Mouse (Mus musculus) spleen, postnatal 14 days (tissue): ENCODE data around the gene Defb25.

ENCODE experiments used
- DNase-seq, 2 experiments: peaks; one replicate each; pipeline ENCODE4 v3.0.0; 2021 to 2022; ENCODE audit warnings: low spot score in 2 of 2

The Defb25 gene

GRCm38 (mm10) chr2:152626774-152627591, 4.1 kb upstream of the Defb25 start, which contains the start of gene Rem1:
Gene Rem1, plus strand, starts transcription at chr2:152626951.
- no peak for DNase-seq

- no peak for DNase-seq
These were observed 2.4 kb upstream of the Defb25 start for GRCm38 (mm10) chr2:152625256-152625655.

- DNase-seq, result no peak
These were observed 1.7 kb upstream of the Defb25 start for GRCm38 (mm10) chr2:152624566-152624965.

GRCm38 (mm10) chr2:152622151-152622550, 702 bp downstream of the Defb25 start:
- no peak for DNase-seq

GRCm38 (mm10) chr2:152620367-152621134, 2.3 kb downstream of the Defb25 start:
- no peak for DNase-seq

- no peak for DNase-seq
These were observed 5.5 kb downstream of the Defb25 start for GRCm38 (mm10) chr2:152617374-152617773.

GRCm38 (mm10) chr2:152616470-152616869, 6.4 kb downstream of the Defb25 start:
- DNase-seq, result no peak

GRCm38 (mm10) chr2:152615563-152615962, 7.3 kb downstream of the Defb25 start:
- DNase-seq, result peak in 1 of 2 experiments; percentile 21

- DNase-seq, result no peak
These were observed 10.7 kb downstream of the Defb25 start for GRCm38 (mm10) chr2:152612193-152612592.

- DNase-seq, result no peak
These were observed 14.1 kb downstream of the Defb25 start for GRCm38 (mm10) chr2:152608719-152609118.

GRCm38 (mm10) chr2:152607746-152608145, 15.1 kb downstream of the Defb25 start:
- no peak for DNase-seq

GRCm38 (mm10) chr2:152604057-152604456, 18.8 kb downstream of the Defb25 start, which contains the start of gene Defb36:
Gene Defb36, plus strand, starts transcription at chr2:152604327.
- DNase-seq, result no peak

GRCm38 (mm10) chr2:152601275-152601960, 21.4 kb downstream of the Defb25 start:
- DNase-seq, result no peak

- no peak for DNase-seq
These were observed 22.8 kb downstream of the Defb25 start for GRCm38 (mm10) chr2:152600076-152600475.

- DNase-seq, result no peak
These were observed 23.6 kb downstream of the Defb25 start, which contains the start of gene Defb45 for GRCm38 (mm10) chr2:152599299-152599698. Gene Defb45, minus strand, starts transcription at chr2:152599399.

GRCm38 (mm10) chr2:152589021-152589420, 33.8 kb downstream of the Defb25 start:
- no peak for DNase-seq

- no peak for DNase-seq
These were observed 34.4 kb downstream of the Defb25 start for GRCm38 (mm10) chr2:152588450-152588849.

GRCm38 (mm10) chr2:152586926-152587560, 35.8 kb downstream of the Defb25 start:
- no peak for DNase-seq

- DNase-seq, result no peak
These were observed 42.2 kb downstream of the Defb25 start for GRCm38 (mm10) chr2:152580612-152581011.

- DNase-seq, result no peak
These were observed 42.7 kb downstream of the Defb25 start, which contains the start of gene Defb19 for GRCm38 (mm10) chr2:152580107-152580506. Gene Defb19, minus strand, starts transcription at chr2:152580312.

GRCm38 (mm10) chr2:152573484-152573883, 49.4 kb downstream of the Defb25 start:
- no peak for DNase-seq
